Mouse (Mus musculus) liver, embryonic 14.5 days (tissue): ENCODE measurements around the gene Rxra.

Experiments
- CTCF ChIP-seq: IDR thresholded peaks from 2 replicates; pipeline ENCODE4 v1.5.1; 2016; ENCODE audit warnings: antibody characterized with exemption, low read depth, control low read depth
- EP300 ChIP-seq: IDR thresholded peaks from 2 replicates; pipeline ENCODE4 v1.6.1; 2016; ENCODE audit warnings: antibody characterized with exemption, low read depth

DNA sequence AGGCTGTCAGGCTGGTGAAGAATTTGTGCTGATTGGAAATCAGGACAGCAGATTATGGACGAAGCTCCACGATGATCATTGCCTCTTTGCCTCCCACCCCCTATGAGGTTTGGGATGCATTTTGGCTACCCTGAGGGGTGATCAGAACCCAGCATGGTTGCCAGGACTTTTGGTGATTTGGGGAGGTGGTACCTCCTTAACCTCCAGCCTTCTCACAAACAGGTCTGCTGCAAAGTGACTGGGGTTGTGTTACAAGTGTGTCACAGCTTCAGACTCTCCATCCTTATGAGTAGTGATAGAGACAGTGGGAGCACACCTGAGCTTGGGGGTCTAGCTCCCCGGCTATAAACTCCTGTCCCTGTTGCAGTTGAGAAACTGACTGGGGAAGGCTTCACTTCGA lies 2.1 kb downstream of the Rxra start:
- no peak for TF ChIP-seq CTCF
- TF ChIP-seq EP300, result no peak
